Mouse (Mus musculus) olfactory bulb, adult 2 months (tissue): Measurements from ENCODE around the gene Rbfox2.

Source experiments
- CTCF ChIP-seq: fragments of 200-500 bp; IDR thresholded peaks from 2 replicates; pipeline ENCODE4 v1.5.1; 2012; ENCODE audit warnings: low read depth, mild to moderate bottlenecking, low read length, moderate library complexity; ENCODE audit not compliant: insufficient read depth
- POLR2A ChIP-seq: fragments of 200-500 bp; IDR thresholded peaks from 2 replicates; pipeline ENCODE4 v1.6.1; 2012; ENCODE audit warnings: mild to moderate bottlenecking, low read depth, low read length, moderate library complexity; ENCODE audit not compliant: insufficient read depth

DNA sequence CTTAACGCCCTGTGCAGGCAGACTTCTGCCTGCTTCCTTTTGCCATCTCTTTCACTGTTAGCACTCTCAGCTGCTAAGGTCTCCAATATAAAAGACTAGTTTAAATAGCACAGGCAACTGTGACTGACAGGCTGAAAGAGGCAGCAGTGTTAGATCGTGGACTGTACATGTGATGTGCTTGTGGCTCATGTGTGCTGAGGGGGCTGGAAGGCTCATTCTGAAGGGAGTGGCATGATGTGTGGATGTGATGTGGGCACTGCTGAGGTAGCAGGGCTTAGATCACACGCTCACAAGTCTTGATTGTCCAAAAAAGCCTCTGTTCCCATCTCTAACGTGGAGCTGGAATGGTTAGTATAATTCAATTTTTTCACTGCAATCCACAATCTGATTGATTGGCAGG lies 215.4 kb downstream of the Rbfox2 start:
- TF ChIP-seq CTCF (no peak), POLR2A (no peak)
